Mouse (Mus musculus) testis, adult 10 weeks (tissue): Measurements from ENCODE around the gene Tspoap1. TPM values are rescaled to one million over a fixed set of nuclear protein-coding genes. Genes with fewer than 3 reads are reported as not detected.

ENCODE experiments used
- polyA plus RNA-seq: library from polyadenylated mRNA; stranded (reverse); fragments of 350-450 nt; fragmentation: Illumina TruSeq; extraction: RNeasy Lipid Tissue Mini Kit (QIAGEN cat#74804); gene quantifications from one replicate; pipeline ENCODE4 v1.2.3, GENCODE M21; 2014; ENCODE audit warnings: low read depth, low replicate concordance

The Tspoap1 gene
- polyA plus RNA-seq = 1.7 TPM

GRCm38 (mm10) chr11:87760301-87761081, at the start of gene Tspoap1:
Gene Tspoap1 (plus strand): TSS chr11:87760541.

GRCm38 (mm10) chr11:87737175-87737740, 23.1 kb upstream of the Tspoap1 start, which contains the start of gene Supt4a:
Gene Supt4a (plus strand): TSS chr11:87737552.

GRCm38 (mm10) chr11:87793460-87793859, 33.1 kb downstream of the Tspoap1 start, which contains the start of gene Mpo:
Gene Mpo (plus strand): TSS chr11:87793581.

GRCm38 (mm10) chr11:87828239-87828900, 68.0 kb downstream of the Tspoap1 start, which contains the start of gene Lpo:
Gene Lpo (minus strand): TSS chr11:87828289.

Other genes starting within 250 kb of the Tspoap1 start
- 62.7 TPM for gene Gm11492, start 193.9 kb upstream of the Tspoap1 start, polyA plus RNA-seq
- 50.3 TPM for gene Sept4, start 191.6 kb upstream of the Tspoap1 start, polyA plus RNA-seq
- gene Mtmr4, start 168.4 kb upstream of the Tspoap1 start, polyA plus RNA-seq = 19.1 TPM
- 151 TPM for gene Hsf5, start 143.4 kb upstream of the Tspoap1 start, polyA plus RNA-seq
- gene Rnf43, start 97.8 kb upstream of the Tspoap1 start, polyA plus RNA-seq = 0.48 TPM
- gene Supt4a, start 23.0 kb upstream of the Tspoap1 start, polyA plus RNA-seq = 12.7 TPM
- gene Mpo, start 33.0 kb downstream of the Tspoap1 start, polyA plus RNA-seq = 0.52 TPM
- gene Lpo, start 67.7 kb downstream of the Tspoap1 start, polyA plus RNA-seq = not detected
- 4.4 TPM for gene Mks1, start 92.7 kb downstream of the Tspoap1 start, polyA plus RNA-seq
- gene Epx, start 115.0 kb downstream of the Tspoap1 start, polyA plus RNA-seq = not detected
- gene Olfr462, start 131.7 kb downstream of the Tspoap1 start, polyA plus RNA-seq = not detected
- not detected for gene Olfr463, start 136.8 kb downstream of the Tspoap1 start, polyA plus RNA-seq
- not detected for gene Olfr464, start 160.4 kb downstream of the Tspoap1 start, polyA plus RNA-seq
- gene Dynll2, start 227.0 kb downstream of the Tspoap1 start, polyA plus RNA-seq = 97.5 TPM